Mouse (Mus musculus): Measurements from ENCODE around the gene Vapa.
"Not testable (repeated sequence)": the region's sequence is repeated elsewhere in the genome, so short reads cannot be mapped to it uniquely, and the experiment has no call there.

Gene Vapa

DNA sequence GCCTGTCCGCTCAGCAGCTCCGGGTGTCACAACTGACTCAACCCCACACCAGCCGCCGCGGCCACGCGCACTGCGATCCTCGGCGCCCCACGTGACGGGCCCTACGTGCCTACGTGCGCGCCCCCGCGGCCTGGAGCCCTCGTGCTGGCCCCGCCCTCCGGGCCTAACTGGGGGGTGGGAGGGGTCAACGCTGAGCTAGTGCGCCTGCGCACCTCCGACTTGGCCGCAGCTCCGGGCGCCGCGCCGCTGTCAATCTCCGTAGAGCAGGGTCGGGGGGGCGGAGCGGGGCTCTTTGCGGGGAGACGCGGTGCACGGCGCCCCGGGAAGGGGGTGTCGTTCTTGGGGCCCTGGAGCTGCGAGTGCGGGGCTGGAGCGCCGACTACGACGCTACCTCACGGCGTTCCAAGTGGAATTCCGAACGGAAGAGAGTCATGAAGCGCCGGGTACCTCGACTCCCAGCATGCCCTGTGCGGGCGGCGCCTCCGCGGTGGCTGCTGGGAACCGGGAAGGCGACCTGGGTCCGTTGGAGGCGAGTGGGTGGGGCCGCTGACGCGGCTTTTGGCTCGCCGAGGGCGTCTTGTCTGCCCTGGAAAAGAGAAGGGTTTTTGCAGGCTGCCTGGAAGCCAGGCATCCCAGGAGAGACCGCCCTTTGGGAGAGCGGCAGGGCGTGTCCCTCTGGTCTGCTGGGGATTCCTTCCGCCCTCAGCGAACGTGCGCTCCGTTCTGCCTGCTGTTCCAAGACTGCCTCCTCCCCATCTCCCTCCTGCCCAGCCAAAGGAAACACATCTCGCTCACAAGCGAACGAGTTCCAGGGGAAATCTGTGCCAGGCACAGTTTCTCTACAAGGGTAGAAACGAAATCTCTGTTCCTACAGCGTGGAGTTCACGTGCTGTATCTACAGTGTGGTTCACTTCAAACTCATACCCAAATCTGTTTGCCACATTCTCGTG lies at the start of gene Vapa:
Gene Vapa, minus strand, starts transcription at position 93 of the 950 bp plus-strand sequence.
- DNase-seq: peak; percentile 98

DNA sequence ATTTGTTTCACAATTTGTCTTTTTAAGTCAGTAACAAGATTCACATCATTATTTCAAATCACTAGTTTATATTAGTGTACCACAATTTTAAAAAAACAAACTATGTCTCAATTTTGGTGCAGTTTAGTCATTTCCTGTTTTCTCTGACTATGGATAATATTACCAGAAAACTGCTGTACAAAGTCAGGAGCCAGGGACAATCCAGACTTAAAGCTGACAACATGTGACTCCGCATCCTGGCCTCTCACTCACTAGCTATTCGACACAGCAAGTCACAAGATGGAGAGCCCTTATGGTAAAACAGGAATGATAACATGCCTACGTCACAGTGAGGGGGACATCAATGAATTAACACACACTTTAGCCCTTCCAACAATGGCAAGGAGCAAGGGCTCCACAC lies 49.3 kb upstream of the Vapa start:
- no peak for DNase-seq

DNA sequence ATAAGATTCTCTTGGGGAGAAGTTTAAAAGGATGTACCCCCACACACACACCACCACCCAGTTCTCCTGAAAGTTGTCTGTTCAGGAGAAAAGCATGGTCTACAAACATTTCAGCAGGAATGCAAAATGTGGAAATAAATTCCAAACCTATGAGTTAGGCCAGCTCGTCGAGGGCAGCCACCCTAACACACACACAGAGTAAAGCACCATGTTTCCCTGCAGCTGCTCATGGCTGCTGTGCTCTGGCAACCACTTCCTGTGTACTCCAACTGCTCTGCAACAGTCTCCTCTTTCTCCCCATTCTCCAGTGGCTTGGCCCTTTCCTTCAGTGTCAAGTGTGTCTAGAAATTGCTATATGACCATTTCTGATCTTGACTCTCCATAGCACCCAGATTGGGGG lies 45.1 kb upstream of the Vapa start:
- DNase-seq: no peak

DNA sequence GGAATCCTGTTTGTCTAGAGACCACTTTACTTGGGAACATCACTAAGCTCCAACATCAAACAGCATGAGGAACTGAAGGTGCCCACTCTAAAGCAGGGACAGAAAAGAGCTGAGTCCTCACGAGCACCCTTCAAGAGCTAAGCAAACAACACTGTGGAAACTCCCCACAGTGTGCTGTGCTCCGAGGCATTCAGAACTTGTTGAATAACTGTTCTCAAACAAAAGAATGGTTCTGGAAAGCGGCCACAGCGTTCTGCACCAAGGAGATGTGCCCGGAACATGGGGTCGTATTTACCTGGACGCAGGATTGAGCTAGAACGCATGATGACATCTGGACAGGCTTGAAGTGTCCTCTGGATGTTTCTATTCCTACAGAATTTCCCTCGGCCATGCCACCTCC lies 44.6 kb upstream of the Vapa start:
- DNase-seq: no peak

DNA sequence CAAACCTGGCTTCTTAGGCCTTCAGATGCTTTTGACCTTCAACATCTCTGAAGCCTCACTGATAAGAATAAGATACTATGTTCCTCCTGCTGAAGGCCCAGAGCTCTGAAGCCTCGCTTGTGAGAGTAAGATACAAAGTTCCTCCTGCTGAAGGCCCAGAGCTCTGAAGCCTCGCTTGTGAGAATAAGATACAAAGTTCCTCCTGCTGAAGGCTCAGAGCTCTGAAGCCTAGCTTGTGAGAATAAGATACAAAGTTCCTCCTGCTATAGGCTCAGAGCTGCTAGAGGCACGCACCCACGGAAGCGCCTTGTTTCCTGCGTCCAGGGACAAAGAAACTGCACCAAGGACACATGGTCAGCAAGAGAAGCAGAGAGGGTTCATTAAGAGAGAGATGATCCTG lies 43.4 kb upstream of the Vapa start:
- DNase-seq: no peak

DNA sequence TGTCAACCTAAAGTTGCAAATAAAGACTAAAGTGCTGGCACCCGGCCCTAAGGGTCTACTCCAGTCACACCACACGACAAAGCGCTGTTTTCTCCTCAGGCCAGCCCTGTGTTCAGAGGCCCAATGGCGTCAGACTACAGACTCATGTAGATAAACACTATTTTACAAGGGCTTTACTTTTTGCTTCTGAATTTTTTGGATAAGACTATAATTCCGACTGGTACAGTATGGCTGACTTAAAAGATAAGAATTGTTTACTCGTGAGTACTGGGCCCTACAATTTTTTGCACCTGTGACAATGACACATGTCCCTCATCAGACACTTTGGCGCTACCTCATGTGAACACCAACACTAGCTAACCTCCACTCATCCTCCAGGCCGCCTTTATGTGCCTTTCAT lies 42.7 kb upstream of the Vapa start:
- DNase-seq: no peak

DNA sequence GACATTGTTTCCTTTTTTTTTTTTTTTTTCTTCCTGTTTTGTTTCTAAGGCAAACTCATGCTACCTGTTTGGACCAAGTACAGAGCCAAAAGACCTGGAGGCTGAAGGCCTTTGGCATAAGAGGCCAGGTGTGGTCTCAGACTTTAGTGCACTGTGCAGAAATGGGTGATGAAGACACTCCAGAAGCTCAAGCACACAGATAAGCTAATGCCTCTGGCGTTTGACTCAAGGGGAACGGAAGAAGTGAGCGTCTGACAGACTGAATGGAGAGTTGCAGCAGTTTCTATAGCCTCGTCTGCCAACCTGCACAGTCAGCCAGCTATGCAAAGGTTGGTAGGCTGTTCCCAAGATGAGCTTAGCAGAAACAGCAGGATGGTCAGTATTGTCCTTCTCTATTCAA lies 42.3 kb upstream of the Vapa start:
- DNase-seq: no peak

DNA sequence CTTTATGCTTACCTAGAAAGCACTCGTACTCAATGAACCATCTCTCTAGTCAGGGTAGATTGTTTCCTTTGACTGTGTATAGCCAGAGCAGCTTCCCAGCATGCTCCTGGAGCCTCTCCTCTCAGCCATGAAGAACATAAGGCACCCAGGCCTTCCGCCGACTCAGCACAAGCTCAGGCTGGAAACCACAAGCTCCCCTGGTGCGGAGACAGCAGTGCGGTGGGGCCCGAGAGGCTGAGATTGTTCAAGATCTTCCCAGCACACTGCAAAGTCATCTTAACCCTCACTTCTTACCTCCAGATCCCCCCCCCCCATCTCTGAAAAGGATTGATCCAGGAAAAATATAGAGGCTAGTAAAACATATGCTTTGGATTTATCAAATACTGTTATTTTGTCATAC lies 37.2 kb upstream of the Vapa start:
- no peak for DNase-seq

DNA sequence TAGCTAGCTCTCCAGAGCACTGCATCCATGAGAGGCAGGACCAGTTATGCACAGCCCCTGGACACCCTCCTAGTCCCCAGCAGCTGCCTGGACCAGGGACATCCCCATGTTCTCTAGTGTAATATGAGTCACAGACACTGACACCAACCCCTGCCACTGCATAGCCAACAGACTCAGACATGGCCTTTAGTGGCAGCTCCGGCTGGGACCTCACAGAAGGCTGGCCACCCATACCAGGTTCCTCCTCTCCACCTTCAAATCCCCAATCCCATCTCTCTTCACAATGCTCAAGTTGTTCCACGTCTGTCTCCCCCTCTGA lies 35.8 kb upstream of the Vapa start:
- no peak for DNase-seq

DNA sequence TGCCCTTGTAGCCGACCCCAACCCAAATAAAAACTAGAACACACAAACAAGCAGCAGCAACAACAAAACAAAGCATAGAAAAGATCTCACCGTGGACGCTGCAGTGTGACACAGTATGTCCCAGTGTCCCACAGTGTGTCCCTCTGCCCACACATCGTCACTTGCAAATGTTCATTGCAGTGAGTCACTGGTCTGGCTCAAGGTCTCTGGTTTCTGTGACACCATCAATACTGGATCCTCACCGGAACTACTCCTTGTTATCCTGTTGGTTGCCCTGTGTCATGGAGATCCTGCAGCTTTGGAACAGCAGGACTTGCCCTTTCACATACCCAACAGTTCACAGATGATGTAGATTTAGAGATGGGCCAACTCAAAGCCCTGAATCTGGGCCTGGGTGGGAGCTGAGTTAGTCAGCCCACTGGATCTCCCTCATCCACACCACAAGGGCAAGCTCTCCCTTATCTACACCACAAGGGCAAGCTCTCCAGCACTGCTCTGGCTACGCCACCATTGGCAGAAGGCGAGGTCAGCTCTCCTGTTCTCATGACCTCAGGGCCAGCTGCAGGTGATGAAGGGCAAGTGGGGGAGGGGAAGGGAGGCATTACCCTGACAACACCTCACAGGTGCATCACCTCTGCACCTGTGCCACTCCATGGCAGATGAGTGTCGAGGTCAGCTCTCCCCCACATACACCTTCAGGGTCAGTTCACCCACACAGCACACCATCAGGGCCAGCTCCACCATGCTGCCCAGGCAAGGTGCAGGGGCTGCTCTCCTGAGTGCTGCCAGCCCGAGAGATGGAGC lies 35.2 kb upstream of the Vapa start:
- DNase-seq: no peak

DNA sequence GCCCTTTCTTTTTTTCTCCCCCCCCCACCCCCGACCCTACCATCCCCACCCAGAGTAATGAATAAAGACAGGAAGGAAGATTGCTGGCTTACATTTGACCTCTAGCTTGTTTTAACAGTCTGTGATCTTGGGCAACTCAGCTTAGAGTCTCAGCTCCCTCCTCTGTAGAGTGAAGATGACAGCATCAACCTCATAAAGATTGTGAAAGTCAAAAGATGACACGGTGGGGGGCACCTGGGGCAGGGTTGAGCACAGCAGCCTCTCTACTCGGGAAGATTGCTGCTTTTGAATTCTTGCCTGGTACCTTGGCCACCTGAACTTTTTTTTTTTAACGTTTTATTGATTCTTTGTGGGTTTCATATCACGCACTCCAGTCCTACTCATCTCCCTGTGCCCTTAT lies 34.6 kb upstream of the Vapa start:
- no peak for DNase-seq

DNA sequence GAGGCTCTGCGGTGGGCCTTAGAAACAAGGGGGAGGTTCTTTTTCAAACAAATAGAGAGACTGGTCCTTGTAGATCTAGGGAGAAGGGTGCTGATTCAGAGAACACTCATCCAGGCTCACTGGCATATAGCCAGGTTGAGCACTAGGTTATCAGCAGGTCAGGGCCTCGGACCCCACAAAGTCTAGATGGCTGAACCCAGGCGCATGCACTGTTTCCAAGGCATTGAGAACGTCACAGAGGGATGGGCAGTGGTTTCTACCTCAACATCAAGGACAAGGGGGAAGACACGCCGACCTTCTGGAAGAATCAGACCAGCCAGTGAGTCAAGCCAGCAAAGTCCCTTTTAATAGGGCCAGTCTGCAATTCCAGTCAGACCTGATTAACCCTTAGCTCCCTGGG lies 33.9 kb upstream of the Vapa start:
- peak in 1 of 2 experiments; percentile 5 for DNase-seq

DNA sequence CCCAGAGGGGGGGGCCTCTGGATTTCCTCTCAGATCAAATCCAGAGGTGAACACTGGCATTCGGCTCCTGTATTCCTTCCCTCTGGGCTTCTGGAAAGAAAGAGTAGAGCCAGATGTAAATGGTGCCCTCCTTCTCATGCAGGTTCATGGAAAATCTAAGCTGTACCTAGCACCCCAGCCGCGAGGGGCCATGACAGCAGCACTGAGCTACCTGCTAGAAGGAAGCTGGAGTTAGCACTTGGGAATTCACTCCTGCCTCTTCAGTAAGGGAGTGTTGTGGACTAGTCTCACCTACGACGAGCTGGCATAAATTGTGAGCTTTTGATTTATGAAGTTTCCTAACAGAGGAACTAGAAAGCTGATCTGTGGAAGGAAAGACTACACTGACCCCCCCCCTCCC lies 30.2 kb upstream of the Vapa start:
- DNase-seq: no peak

DNA sequence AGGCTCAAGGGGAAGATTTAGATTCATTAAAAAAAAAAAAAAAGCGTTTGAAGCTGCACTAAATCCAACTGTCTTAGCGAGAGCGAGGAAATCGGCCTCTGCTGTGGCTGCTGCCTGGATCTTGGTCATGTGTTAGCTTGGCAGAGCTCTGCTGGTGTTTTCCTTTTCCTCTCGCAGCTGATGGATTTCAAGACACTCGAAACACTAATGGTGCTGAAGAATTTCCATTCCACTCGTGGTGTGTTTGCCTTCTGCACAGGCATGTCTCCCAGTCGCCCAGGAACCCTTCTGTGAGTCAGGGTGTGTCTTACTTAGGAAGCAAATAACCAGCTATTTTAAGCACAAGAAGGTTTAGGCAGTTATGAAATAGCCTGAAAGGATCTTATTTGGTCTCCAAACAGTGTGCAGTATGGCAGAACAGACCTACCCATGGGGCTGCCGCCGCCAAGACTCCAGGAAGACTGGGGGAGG lies 29.7 kb upstream of the Vapa start:
- peak in 1 of 2 experiments; percentile 11 for DNase-seq

DNA sequence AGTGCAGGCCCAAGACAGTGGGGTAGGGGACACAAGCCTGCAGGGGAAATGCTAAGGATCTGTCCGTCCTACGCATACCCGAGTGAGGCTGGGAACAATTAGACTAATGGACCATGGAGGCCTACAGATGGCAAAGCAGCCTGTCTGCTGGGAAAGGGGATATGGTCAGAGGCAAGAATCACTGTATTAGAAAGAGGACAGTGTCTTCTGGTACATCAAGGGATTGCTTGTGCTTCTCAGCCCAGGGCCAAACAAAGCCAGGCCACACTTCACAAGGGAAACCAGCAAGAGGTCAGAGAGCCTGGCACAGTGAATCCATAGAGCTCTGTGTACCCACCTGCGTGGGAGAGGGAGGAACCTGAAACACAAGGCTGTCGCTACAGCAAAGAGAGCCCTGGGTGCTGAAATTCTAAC lies 29.2 kb upstream of the Vapa start:
- DNase-seq: no peak

DNA sequence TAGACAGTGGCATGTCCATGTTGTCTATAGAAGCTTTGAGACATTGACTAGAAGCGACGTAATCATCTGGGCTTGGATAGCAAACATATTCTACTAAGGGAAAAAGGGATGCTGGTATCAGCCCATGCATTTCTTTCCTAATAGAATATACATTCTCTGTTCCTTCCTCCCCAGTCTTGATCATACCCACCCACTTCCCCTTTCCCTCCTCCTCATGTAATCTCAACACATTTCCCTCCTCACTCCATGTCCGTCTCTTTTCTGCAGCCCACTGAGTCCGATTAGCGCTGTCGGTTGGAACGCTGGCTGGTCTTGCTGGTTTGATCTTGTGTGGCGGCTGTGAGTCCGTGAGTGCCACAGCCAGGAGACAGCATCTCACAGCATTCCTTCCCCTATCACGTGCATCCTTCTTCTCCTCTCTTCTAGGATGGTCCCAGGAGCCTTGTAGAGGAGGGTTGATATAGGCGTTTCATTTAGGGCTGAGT lies 28.4 kb upstream of the Vapa start, which contains the start of gene Txndc2:
Gene Txndc2, minus strand, starts transcription at position 435 of the 485 bp plus-strand sequence.
- no peak for DNase-seq

DNA sequence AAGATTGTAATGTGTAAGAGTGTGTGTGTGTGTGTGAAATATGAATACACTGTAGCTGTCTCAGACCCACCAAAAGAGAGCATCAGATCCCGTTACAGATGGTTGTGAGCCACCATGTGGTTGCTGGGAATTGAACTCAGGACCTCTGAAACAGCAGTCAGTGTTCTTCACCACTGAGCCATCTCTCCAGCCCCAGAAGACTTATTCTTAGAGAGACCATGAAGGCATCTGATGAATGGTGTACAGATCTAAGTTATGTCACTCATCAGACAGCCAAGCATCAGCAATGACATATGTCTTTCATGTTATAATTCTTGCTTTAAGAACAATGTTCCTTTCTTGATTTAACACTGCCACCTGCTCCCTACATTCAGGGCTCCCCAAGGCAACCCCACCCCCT lies 25.8 kb upstream of the Vapa start:
- DNase-seq: no peak

DNA sequence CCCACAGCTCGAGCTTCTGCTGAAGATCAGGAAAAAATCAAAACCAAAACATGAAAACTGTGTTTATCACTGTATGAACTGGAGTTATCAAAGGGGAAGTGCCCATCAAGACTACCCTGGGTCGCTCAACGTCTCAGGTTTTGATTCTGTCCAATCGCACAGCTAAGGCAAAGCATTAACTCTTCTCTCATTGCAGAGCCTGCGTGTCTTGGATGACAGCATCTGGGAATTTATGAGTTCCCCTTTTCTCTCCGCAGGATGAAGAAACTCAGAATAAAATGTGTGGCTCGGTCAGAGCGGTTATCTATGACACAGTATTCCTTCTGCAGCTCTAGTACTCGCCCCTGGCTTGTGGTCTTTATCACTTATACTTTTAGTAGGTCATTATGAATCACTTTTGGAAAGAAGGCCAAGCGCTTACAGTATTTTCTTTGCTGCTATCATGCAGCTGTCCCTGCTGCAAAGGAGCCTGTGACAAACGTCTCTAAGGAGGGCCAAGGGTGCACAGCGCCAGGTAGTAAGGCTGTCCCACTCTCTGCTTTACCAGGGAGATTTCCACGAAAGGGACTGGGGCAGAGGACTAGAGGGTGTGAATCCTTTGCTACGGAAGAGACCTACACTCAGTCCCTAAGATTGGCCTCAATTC lies 22.5 kb upstream of the Vapa start:
- DNase-seq: no peak

DNA sequence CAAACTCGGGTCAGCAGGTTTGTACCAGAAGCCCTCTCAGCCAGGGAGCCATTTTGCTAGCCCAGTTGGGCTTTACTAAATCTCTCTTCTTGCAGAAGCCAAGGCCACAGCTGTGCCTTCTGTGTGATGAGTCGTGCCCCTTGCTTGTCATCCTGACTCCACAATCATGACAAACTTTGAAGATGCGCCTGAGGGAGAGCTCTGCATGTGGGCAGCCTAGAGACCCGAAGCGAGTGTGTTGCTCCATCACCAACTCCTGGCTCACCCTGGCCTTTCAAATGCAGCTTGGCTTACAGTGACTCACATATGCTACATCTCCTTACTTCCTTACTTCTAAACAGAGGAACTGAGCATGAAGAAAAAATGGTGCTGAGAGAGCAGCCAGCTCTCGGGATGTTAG lies 16.6 kb upstream of the Vapa start:
- no peak for DNase-seq

DNA sequence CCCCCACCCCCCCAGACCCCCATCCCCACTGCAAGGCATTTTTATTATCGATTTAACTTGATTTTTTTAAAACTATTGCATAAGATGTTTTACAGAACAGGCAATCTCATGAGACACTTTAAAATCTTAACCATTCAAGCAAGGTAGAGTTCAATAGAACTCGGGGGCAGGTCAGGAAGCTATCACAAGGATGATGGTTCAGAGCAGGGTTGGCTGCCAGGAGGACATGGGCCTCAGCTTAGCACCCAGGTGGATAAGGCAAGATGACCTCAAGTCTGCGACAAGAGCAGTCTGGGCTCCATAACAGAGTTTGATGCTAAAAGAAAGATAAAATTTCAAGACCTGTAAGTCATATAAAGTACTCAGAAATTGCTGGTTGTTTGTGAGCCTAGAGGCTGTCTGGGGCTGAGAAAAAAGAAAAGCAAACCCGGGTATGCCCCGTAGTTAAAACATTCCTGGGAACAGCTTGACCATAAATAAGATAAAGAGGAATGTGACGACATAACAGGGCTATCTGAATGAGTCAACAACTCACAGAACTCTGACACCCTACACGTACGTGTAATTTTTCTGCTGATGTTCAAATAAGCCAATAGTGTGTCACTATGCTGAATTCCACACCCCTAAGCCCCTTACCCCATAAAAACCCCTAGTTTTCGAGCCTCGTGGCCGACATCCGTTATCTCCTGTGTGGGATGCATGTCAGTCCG lies 15.6 kb upstream of the Vapa start:
- DNase-seq: not testable (repeated sequence)

DNA sequence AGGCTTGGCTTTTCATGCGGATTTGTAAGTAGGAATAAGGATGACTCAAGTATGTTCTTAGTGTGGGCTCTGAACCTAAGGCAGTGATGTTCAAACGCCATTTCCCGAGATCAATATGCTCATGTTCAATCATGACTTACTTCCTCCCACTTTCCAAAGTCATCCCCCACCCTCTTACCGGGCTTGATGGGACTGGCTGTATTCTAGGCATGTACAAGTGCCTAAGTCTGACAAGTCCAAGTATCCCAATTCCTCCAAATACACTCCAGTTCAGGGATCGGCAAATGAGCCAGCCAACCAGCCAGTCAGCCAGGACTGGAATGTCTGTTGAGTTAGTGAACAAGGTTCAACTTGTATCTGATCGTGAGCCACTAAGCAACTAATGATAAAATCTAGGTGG lies 12.9 kb upstream of the Vapa start:
- DNase-seq: no peak

DNA sequence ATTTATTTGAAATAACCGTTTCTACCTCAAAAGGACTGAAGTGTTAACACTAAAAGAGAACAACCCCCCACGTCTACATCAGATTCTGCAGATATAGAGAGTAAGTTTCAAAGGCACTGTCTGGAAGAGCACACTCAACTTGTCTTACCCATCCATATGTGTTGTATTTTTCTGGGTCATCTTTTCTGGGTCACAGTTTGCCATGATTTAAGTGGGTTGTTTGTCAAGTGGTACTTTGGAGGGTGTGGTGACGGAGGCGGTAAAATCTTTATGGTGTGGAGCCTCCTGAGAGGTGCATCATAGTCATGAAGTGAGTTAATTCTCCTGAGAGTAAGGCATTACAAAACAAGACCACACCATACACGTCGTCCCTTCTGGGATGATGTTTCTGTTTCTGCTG lies 12.2 kb upstream of the Vapa start:
- no peak for DNase-seq

DNA sequence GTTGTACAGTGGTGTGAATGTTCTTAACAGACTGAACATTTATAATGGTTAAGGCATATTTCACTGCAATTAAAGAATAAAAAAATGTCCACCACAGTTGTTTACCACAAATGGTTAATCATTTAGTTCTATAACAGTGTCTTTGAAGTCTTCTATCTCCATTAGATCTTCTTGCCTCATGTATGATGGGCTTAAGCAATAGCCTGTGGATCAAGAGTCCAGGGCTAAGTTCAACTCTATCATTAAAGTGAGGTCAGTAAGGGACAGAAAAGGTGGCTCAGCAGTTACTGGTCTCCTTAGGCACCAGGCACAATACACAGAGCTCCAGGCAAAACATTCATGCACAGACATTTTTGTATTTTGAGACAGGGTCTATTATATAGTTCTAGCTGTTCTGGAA lies 9.8 kb upstream of the Vapa start:
- DNase-seq: no peak
